In genomic region chr11:72540437-72540836, GRCm38 (mm10) we compare ENCODE assay signal across 13 mouse cellular contexts. TPM values are rescaled to one million over a fixed set of nuclear protein-coding genes. Genes with fewer than 3 reads are reported as not detected.
DNase-seq lines count a peak whose midpoint lies in the region; ATAC-seq lines count a peak whose summit lies in the region.
"Had no signal": no experiment of that assay in that cellular context is flagged by ENCODE, and none has a peak within 500 bp of the region (broad histone marks: within the 10 kb centered on the region; RNA-seq: fewer than 3 reads in every experiment).

No protein-coding gene starts in this region.

- no peaks in the 10 kb centered on the region for H3K9me3 ChIP-seq in heart, embryonic 10.5 days
- H3K9me3 ChIP-seq in midbrain, embryonic 14.5 days (ENCODE audit: control insufficient read depth, low read length), result no peaks in the 10 kb centered on the region
- H3K9me3 ChIP-seq in midbrain, embryonic 13.5 days, result no peaks in the 10 kb centered on the region
- H3K9me3 ChIP-seq in limb, embryonic 10.5 days (replicated peaks), result no peaks in the 10 kb centered on the region
- H3K9me3 ChIP-seq: embryonic facial prominence, embryonic 15.5 days; heart, embryonic 15.5 days; limb, embryonic 12.5 days; midbrain, embryonic 10.5 days had no signal

- no peak overlapping the region for H3K27ac ChIP-seq in heart, embryonic 10.5 days
- H3K27ac ChIP-seq in midbrain, embryonic 14.5 days (replicated peaks; ENCODE audit: low read depth, low read length), result no peak overlapping the region
- no peak overlapping the region for H3K27ac ChIP-seq in midbrain, embryonic 13.5 days
- no peak overlapping the region for H3K27ac ChIP-seq in limb, embryonic 10.5 days
- H3K27ac ChIP-seq: embryonic facial prominence, embryonic 15.5 days; heart, embryonic 15.5 days; limb, embryonic 12.5 days; midbrain, embryonic 10.5 days had no signal

- no peak overlapping the region for H3K4me3 ChIP-seq in heart, embryonic 10.5 days
- no peak overlapping the region for H3K4me3 ChIP-seq in midbrain, embryonic 14.5 days (replicated peaks; ENCODE audit: low read depth, low read length)
- no peak overlapping the region for H3K4me3 ChIP-seq in midbrain, embryonic 13.5 days (replicated peaks)
- no peak overlapping the region for H3K4me3 ChIP-seq in limb, embryonic 10.5 days
- H3K4me3 ChIP-seq: embryonic facial prominence, embryonic 15.5 days; heart, embryonic 15.5 days; limb, embryonic 12.5 days; midbrain, embryonic 10.5 days had no signal

- no peak overlapping the region for H3K4me2 ChIP-seq in midbrain, embryonic 14.5 days (ENCODE audit: low read length)
- no peak overlapping the region for H3K4me2 ChIP-seq in midbrain, embryonic 13.5 days (replicated peaks)
- H3K4me2 ChIP-seq: embryonic facial prominence, embryonic 15.5 days; heart, embryonic 15.5 days; limb, embryonic 12.5 days had no signal

- peaks cover 22% of the 10 kb centered on the region for H3K4me1 ChIP-seq in heart, embryonic 10.5 days
- H3K4me1 ChIP-seq in midbrain, embryonic 14.5 days (ENCODE audit: control insufficient read depth, insufficient read depth, low read length), result no peaks in the 10 kb centered on the region
- no peaks in the 10 kb centered on the region for H3K4me1 ChIP-seq in midbrain, embryonic 13.5 days (replicated peaks)
- H3K4me1 ChIP-seq in limb, embryonic 10.5 days, result peaks cover 10% of the 10 kb centered on the region
- H3K4me1 ChIP-seq: embryonic facial prominence, embryonic 15.5 days; limb, embryonic 12.5 days had no signal

- no peaks in the 10 kb centered on the region for H3K27me3 ChIP-seq in heart, embryonic 10.5 days (ENCODE audit: insufficient read depth, poor library complexity, severe bottlenecking)
- no peaks in the 10 kb centered on the region for H3K27me3 ChIP-seq in midbrain, embryonic 14.5 days (ENCODE audit: control insufficient read depth, insufficient read depth, low read length)
- H3K27me3 ChIP-seq in midbrain, embryonic 13.5 days, result no peaks in the 10 kb centered on the region
- H3K27me3 ChIP-seq in limb, embryonic 10.5 days (ENCODE audit: low read depth, poor library complexity, severe bottlenecking), result no peaks in the 10 kb centered on the region
- H3K27me3 ChIP-seq: embryonic facial prominence, embryonic 15.5 days; heart, embryonic 15.5 days; limb, embryonic 12.5 days had no signal

- DNase-seq in heart, adult 11 months, result peak; percentile 94
- no peak for DNase-seq in heart, embryonic 10.5 days (ENCODE audit: low spot score)
- peak; percentile 6 for DNase-seq in midbrain, embryonic 14.5 days
- peak; percentile 69 to 75 for DNase-seq in cerebellum, postnatal 25 days
- peak; percentile 27 for DNase-seq in ovary, postnatal 14 days (ENCODE audit: low spot score)
- DNase-seq in limb, embryonic 10.5 days (ENCODE audit: low spot score), result no peak
- DNase-seq in urinary bladder, postnatal 25 days (ENCODE audit: low spot score), result no peak

- 84% methylated on average over 6 of the region's 6 CpGs for WGBS in heart, embryonic 10.5 days
- WGBS in midbrain, embryonic 14.5 days, result 86% methylated on average over 6 of the region's 6 CpGs
- 89% methylated on average over 6 of the region's 6 CpGs for whole genome bisulfite sequencing in midbrain, embryonic 13.5 days
- WGBS in limb, embryonic 10.5 days, result 90% methylated on average over 6 of the region's 6 CpGs

- no peaks in the 10 kb centered on the region for H3K36me3 ChIP-seq in heart, embryonic 10.5 days
- H3K36me3 ChIP-seq in midbrain, embryonic 14.5 days (ENCODE audit: control insufficient read depth, insufficient read depth, low read length), result no peaks in the 10 kb centered on the region
- H3K36me3 ChIP-seq in midbrain, embryonic 13.5 days, result no peaks in the 10 kb centered on the region
- no peaks in the 10 kb centered on the region for H3K36me3 ChIP-seq in limb, embryonic 10.5 days
- H3K36me3 ChIP-seq: embryonic facial prominence, embryonic 15.5 days; heart, embryonic 15.5 days; limb, embryonic 12.5 days; midbrain, embryonic 10.5 days had no signal

- H3K9ac ChIP-seq in midbrain, embryonic 14.5 days (replicated peaks; ENCODE audit: low read length), result no peak overlapping the region
- no peak overlapping the region for H3K9ac ChIP-seq in midbrain, embryonic 13.5 days (replicated peaks)
- H3K9ac ChIP-seq: embryonic facial prominence, embryonic 15.5 days; heart, embryonic 15.5 days; limb, embryonic 12.5 days had no signal

- no peak for ATAC-seq in midbrain, embryonic 14.5 days (ENCODE audit: low FRiP score, low TSS enrichment)
- ATAC-seq in midbrain, embryonic 13.5 days, result no peak

RNA-seq across cellular contexts. Expression of gene Spns3, which starts 9.9 kb away (rescaled TPM):
- polyA plus RNA-seq in heart, embryonic 10.5 days (2016; fragmentation: Nextera tagmentation; extraction: Ambion mirVana), result 0.11 and 0.28 TPM in 2 replicates
- polyA plus RNA-seq in midbrain, embryonic 14.5 days (2014; fragmentation: Nextera tagmentation; extraction: Ambion mirVana), result 0.11 TPM in 1 of 2 replicates, not detected in the other
- 0.10 TPM in 1 of 2 replicates, not detected in the other for polyA plus RNA-seq in midbrain, embryonic 13.5 days (2015; fragmentation: Nextera tagmentation; extraction: Ambion mirVana)
- 0.15 TPM in 1 of 2 replicates, not detected in the other for polyA plus RNA-seq in limb, embryonic 10.5 days (2016; fragmentation: Nextera tagmentation; extraction: Ambion mirVana)
- polyA plus RNA-seq: C2C12; limb, embryonic 12.5 days; midbrain, embryonic 10.5 days had no signal

RNA-seq across cellular contexts. Expression of gene Spns2, which starts 50.7 kb away (rescaled TPM):
- polyA plus RNA-seq in heart, embryonic 10.5 days (2016; fragmentation: Nextera tagmentation; extraction: Ambion mirVana), result 5.7 and 7.1 TPM in 2 replicates
- polyA plus RNA-seq in midbrain, embryonic 14.5 days (2014; fragmentation: Nextera tagmentation; extraction: Ambion mirVana), result 12.6 TPM in 2 replicates
- 6.4 and 7.8 TPM in 2 replicates for polyA plus RNA-seq in midbrain, embryonic 13.5 days (2015; fragmentation: Nextera tagmentation; extraction: Ambion mirVana)
- 2.8 and 3.0 TPM in 2 replicates for polyA plus RNA-seq in limb, embryonic 10.5 days (2016; fragmentation: Nextera tagmentation; extraction: Ambion mirVana)

Comparison
In these comparisons a context has a peak if more than half of its experiments do, and no peak if none do; other contexts are left out.
1. DNase-seq: peak in heart, adult 11 months (single experiment), midbrain, embryonic 14.5 days (single experiment), cerebellum, postnatal 25 days (2 of 2) and ovary, postnatal 14 days (single experiment); none in heart, embryonic 10.5 days (single experiment), limb, embryonic 10.5 days (single experiment) and urinary bladder, postnatal 25 days (single experiment).